Mouse (Mus musculus): Measurements from ENCODE around the gene 1700008O03Rik. TPM values are rescaled to one million over a fixed set of nuclear protein-coding genes. Genes with fewer than 3 reads are reported as not detected.

1700008O03Rik gene
- total RNA-seq, 2 experiments from 2014 or later = not detected

DNA sequence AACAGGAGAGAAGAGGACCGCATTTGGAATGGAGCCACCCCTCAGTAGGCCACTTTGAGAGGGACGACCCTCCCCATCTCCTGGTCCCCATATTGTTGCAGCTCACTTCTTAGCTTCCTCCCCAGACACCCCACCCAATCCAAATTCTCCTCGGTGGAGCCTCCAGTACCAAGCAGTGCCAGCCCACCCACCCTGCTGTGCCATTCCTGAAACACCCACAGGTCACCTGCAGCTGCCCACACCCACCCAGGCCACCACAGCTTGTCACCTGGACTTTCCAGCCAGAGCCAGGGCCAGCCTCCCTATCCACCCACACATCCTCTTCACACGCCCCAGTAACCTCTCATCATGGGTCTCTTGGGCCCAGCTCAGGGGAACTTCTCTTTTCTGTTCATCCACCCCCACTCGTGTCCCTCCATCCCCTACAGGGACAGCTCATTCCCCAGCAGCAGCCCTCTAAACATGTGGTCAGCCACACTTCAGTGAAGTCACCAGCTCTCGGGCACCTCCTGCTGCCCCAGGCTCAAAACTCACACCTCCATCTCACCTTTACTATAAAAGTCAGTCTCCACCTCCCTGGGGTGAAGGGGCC lies 73.8 kb downstream of the 1700008O03Rik start:
- no peak for ATAC-seq (replicated peaks; ENCODE audit: low FRiP score, poor library complexity, severe bottlenecking)

DNA sequence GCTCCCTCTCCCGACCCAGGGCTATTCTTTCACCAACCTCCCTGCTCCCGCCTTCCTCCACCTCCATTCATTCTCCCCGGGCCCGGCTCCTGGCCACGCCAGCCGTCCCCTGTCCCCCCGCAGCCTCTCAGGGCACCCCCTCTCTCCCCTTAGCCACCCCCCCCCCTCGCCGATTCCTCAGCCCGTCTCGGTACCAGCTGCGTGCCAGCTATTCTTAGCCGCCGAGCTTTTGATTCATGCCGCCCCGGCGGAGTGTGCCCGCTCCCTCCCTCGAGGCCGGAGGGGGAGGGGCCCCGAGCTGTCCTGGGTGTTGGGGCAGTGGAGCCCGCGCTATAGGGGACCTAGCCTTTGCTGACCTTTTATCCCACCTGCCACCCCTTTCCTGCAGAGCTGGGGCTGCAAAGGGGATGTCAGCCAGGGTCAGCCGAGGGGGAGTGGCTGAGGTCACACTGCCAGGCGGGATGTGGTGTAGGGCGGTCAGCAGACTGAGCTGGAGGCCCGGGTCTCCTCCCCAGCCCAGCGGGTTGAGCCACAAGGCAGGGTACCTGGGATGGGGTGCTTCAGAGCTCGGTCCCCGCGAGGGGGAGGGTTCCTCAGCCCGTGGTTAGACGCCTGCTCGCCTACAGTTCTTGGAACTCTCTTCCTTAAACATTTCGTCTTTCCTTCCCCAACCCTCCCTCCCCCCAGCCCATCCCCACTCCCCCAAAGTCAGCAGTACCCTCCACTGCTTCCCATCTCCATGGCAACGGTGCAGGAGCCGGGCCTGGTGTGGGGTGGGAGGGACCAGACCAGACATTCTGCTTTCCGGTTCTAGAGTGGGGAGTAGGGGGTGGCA lies 74.5 kb downstream of the 1700008O03Rik start:
- no peak for ATAC-seq (replicated peaks; ENCODE audit: low FRiP score, poor library complexity, severe bottlenecking)

DNA sequence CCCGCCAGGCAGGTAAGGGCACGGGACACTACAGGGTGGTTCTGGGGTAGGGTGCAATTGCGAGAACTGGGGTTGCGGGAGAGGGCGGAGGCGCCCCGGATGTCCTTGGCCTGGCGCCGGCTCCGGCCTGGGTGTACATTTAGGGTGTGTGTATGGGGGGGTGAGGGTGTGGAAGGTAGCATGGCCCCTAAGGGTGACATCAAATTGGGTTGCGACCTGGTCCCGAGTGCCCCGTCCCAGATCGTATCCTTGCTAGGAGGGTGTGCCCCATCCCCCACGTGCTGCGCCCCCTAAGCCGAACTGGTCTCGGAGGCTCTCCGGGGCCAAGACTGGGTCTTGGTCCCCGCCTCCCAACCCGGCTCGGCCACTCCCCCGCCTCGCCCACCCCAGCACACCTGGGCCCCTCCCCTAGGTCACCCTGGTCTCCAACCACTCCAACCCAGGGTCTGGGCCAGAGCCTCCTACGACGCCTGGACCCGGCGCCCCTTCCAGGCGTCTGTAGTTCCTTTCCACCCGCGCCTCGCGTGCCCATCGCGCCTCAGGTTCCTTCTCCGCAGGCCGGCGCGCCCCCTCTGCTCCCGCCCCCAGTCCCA lies 75.2 kb downstream of the 1700008O03Rik start:
- ATAC-seq (replicated peaks; ENCODE audit: low FRiP score, poor library complexity, severe bottlenecking) = no peak

Other genes with a start within 250 kb of the 1700008O03Rik start
- not detected in 2 replicates for gene Klk1b16, start 249.1 kb downstream of the 1700008O03Rik start, total RNA-seq (2015; ENCODE audit: low replicate concordance)
- not detected in 2 replicates for gene Klk1b16, start 249.1 kb downstream of the 1700008O03Rik start, total RNA-seq (2017; ENCODE audit: low replicate concordance)
- gene Klk1b24, start 197.6 kb downstream of the 1700008O03Rik start, total RNA-seq (2015; ENCODE audit: low replicate concordance) = not detected in 2 replicates
- not detected in 2 replicates for gene Klk1b24, start 197.6 kb downstream of the 1700008O03Rik start, total RNA-seq (2017; ENCODE audit: low replicate concordance)
- gene Klk1b3, start 187.6 kb downstream of the 1700008O03Rik start, total RNA-seq (2015; ENCODE audit: low replicate concordance) = not detected in 2 replicates
- gene Klk1b3, start 187.6 kb downstream of the 1700008O03Rik start, total RNA-seq (2017; ENCODE audit: low replicate concordance) = not detected in 2 replicates
- gene Klk1b4, start 178.4 kb downstream of the 1700008O03Rik start, total RNA-seq (2015; ENCODE audit: low replicate concordance) = not detected in 2 replicates
- gene Klk1b4, start 178.4 kb downstream of the 1700008O03Rik start, total RNA-seq (2017; ENCODE audit: low replicate concordance) = not detected in 2 replicates
- not detected in 2 replicates for gene Klk1b5, start 169.9 kb downstream of the 1700008O03Rik start, total RNA-seq (2015; ENCODE audit: low replicate concordance)
- not detected in 2 replicates for gene Klk1b5, start 169.9 kb downstream of the 1700008O03Rik start, total RNA-seq (2017; ENCODE audit: low replicate concordance)
- not detected in 2 replicates for gene Klk1, start 160.5 kb downstream of the 1700008O03Rik start, total RNA-seq (2015; ENCODE audit: low replicate concordance)
- gene Klk1, start 160.5 kb downstream of the 1700008O03Rik start, total RNA-seq (2017; ENCODE audit: low replicate concordance) = not detected in 2 replicates
- not detected in 2 replicates for gene Gm36864, start 149.6 kb downstream of the 1700008O03Rik start, total RNA-seq (2015; ENCODE audit: low replicate concordance)
- not detected in 2 replicates for gene Gm36864, start 149.6 kb downstream of the 1700008O03Rik start, total RNA-seq (2017; ENCODE audit: low replicate concordance)
- not detected in 2 replicates for gene 1700028J19Rik, start 139.1 kb downstream of the 1700008O03Rik start, total RNA-seq (2015; ENCODE audit: low replicate concordance)
- gene 1700028J19Rik, start 139.1 kb downstream of the 1700008O03Rik start, total RNA-seq (2017; ENCODE audit: low replicate concordance) = 0.90 and 2.2 TPM in 2 replicates
- 16.6 and 17.6 TPM in 2 replicates for gene 2410002F23Rik, start 139.1 kb downstream of the 1700008O03Rik start, total RNA-seq (2015; ENCODE audit: low replicate concordance)
- 9.2 and 11.4 TPM in 2 replicates for gene 2410002F23Rik, start 139.1 kb downstream of the 1700008O03Rik start, total RNA-seq (2017; ENCODE audit: low replicate concordance)
- gene Acp4, start 128.4 kb downstream of the 1700008O03Rik start, total RNA-seq (2015; ENCODE audit: low replicate concordance) = not detected in 2 replicates
- gene Acp4, start 128.4 kb downstream of the 1700008O03Rik start, total RNA-seq (2017; ENCODE audit: low replicate concordance) = not detected in 2 replicates
- not detected in 2 replicates for gene Gm15517, start 124.4 kb downstream of the 1700008O03Rik start, total RNA-seq (2015; ENCODE audit: low replicate concordance)
- gene Gm15517, start 124.4 kb downstream of the 1700008O03Rik start, total RNA-seq (2017; ENCODE audit: low replicate concordance) = not detected in 2 replicates
- 2.5 TPM in 1 of 2 replicates, not detected in the other for gene Clec11a, start 78.9 kb downstream of the 1700008O03Rik start, total RNA-seq (2015; ENCODE audit: low replicate concordance)
- not detected in 2 replicates for gene Clec11a, start 78.9 kb downstream of the 1700008O03Rik start, total RNA-seq (2017; ENCODE audit: low replicate concordance)
- gene Shank1, start 75.6 kb downstream of the 1700008O03Rik start, total RNA-seq (2015; ENCODE audit: low replicate concordance) = not detected in 2 replicates
- gene Shank1, start 75.6 kb downstream of the 1700008O03Rik start, total RNA-seq (2017; ENCODE audit: low replicate concordance) = under 0.01 and 0.23 TPM in 2 replicates
- not detected in 2 replicates for gene Syt3, start 1.7 kb downstream of the 1700008O03Rik start, total RNA-seq (2015; ENCODE audit: low replicate concordance)
- gene Syt3, start 1.7 kb downstream of the 1700008O03Rik start, total RNA-seq (2017; ENCODE audit: low replicate concordance) = not detected in 2 replicates
- gene Lrrc4b, start 43.2 kb upstream of the 1700008O03Rik start, total RNA-seq (2015; ENCODE audit: low replicate concordance) = not detected in 2 replicates
- not detected in 2 replicates for gene Lrrc4b, start 43.2 kb upstream of the 1700008O03Rik start, total RNA-seq (2017; ENCODE audit: low replicate concordance)
- not detected in 2 replicates for gene Aspdh, start 79.6 kb upstream of the 1700008O03Rik start, total RNA-seq (2015; ENCODE audit: low replicate concordance)
- gene Aspdh, start 79.6 kb upstream of the 1700008O03Rik start, total RNA-seq (2017; ENCODE audit: low replicate concordance) = 1.4 TPM in 1 of 2 replicates, not detected in the other
- gene Josd2, start 82.2 kb upstream of the 1700008O03Rik start, total RNA-seq (2015; ENCODE audit: low replicate concordance) = 130 and 183 TPM in 2 replicates
- gene Josd2, start 82.2 kb upstream of the 1700008O03Rik start, total RNA-seq (2017; ENCODE audit: low replicate concordance) = 122 and 124 TPM in 2 replicates
- 81.7 and 90.1 TPM in 2 replicates for gene Emc10, start 110.7 kb upstream of the 1700008O03Rik start, total RNA-seq (2015; ENCODE audit: low replicate concordance)
- gene Emc10, start 110.7 kb upstream of the 1700008O03Rik start, total RNA-seq (2017; ENCODE audit: low replicate concordance) = 43.7 and 56.1 TPM in 2 replicates
- not detected in 2 replicates for gene Fam71e1, start 110.8 kb upstream of the 1700008O03Rik start, total RNA-seq (2015; ENCODE audit: low replicate concordance)
- gene Fam71e1, start 110.8 kb upstream of the 1700008O03Rik start, total RNA-seq (2017; ENCODE audit: low replicate concordance) = not detected in 2 replicates
- gene Mybpc2, start 138.8 kb upstream of the 1700008O03Rik start, total RNA-seq (2015; ENCODE audit: low replicate concordance) = 1.3 TPM in 1 of 2 replicates, not detected in the other
- gene Mybpc2, start 138.8 kb upstream of the 1700008O03Rik start, total RNA-seq (2017; ENCODE audit: low replicate concordance) = not detected in 2 replicates
- 24.3 and 27.0 TPM in 2 replicates for gene Spib, start 146.3 kb upstream of the 1700008O03Rik start, total RNA-seq (2015; ENCODE audit: low replicate concordance)
- 15.3 and 17.3 TPM in 2 replicates for gene Spib, start 146.3 kb upstream of the 1700008O03Rik start, total RNA-seq (2017; ENCODE audit: low replicate concordance)
- 62.9 and 75.7 TPM in 2 replicates for gene Pold1, start 163.0 kb upstream of the 1700008O03Rik start, total RNA-seq (2015; ENCODE audit: low replicate concordance)
- 39.6 and 53.8 TPM in 2 replicates for gene Pold1, start 163.0 kb upstream of the 1700008O03Rik start, total RNA-seq (2017; ENCODE audit: low replicate concordance)
- 57.3 and 105 TPM in 2 replicates for gene Nr1h2, start 168.1 kb upstream of the 1700008O03Rik start, total RNA-seq (2015; ENCODE audit: low replicate concordance)
- 59.3 and 81.4 TPM in 2 replicates for gene Nr1h2, start 168.1 kb upstream of the 1700008O03Rik start, total RNA-seq (2017; ENCODE audit: low replicate concordance)
- gene Napsa, start 186.6 kb upstream of the 1700008O03Rik start, total RNA-seq (2015; ENCODE audit: low replicate concordance) = 55.5 and 84.3 TPM in 2 replicates
- gene Napsa, start 186.6 kb upstream of the 1700008O03Rik start, total RNA-seq (2017; ENCODE audit: low replicate concordance) = 12.2 and 12.7 TPM in 2 replicates
- not detected in 2 replicates for gene Kcnc3, start 204.8 kb upstream of the 1700008O03Rik start, total RNA-seq (2015; ENCODE audit: low replicate concordance)
- gene Kcnc3, start 204.8 kb upstream of the 1700008O03Rik start, total RNA-seq (2017; ENCODE audit: low replicate concordance) = not detected in 2 replicates

Measured in erythroid progenitor cell, adult 5-6 weeks (primary cell).